Mouse (Mus musculus): Measurements from ENCODE around the gene Acta1.

DNA sequence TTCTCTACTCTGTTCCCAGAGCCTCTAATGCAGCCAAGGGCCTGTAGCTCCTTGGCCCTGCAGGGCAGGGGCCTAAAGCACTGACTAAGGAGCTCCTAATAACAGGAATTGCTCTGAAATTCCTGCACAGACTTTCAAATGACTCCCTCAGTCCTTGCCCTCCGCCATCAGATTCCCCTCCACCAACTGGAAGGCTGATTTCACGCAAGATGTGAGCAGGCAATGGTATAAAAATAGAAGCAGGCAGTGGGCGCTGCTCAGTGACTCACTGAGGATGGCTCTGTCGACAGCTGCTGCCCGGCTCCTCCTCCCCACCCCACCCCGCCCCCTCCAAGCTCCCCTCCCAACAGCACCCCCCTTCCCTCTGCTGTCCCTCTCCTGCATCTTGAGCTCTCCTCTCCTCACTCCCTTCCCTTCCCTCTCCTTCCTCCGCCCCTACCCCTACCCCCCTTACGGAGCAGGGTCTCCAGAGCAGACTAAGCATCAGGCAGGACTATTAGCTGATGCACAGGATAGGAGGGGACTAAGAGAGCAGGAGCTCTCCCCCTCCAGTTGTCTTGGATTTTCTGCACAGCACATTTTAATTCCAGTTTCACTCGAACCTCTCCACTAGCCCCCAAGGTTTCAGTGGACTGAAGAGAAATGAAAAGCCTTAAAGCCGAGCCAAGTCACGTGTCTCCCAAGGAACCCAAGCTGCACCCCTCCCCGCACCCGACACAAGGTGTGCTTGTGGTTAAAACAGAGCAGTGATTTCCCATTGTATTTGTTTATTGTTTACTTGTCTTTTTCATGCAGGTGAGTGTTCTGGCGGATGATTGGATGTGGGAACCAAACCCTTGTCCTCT, 9.6 kb downstream of the Acta1 start:
- TF ChIP-seq POLR2A (IDR thresholded peaks at IDR 0.05; ENCODE audit: insufficient read depth, low read depth, low read length) (0 out of 2 replicates have a peak, but pooled peaks have one; percentile 25), CTCF (IDR thresholded peaks at IDR 0.05; ENCODE audit: insufficient read depth, low read depth, low read length) (no peak)
